Mouse (Mus musculus) neural tube, embryonic 14.5 days (tissue): ENCODE results near the gene Trim39. TPM values are rescaled to one million over a fixed set of nuclear protein-coding genes. Genes with fewer than 3 reads are reported as not detected.
A peak's percentile ranks its signal among the peaks of the same experiment; 100 is the strongest.
"Not testable (repeated sequence)": the region's sequence is repeated elsewhere in the genome, so short reads cannot be mapped to it uniquely, and the experiment has no call there.

ENCODE experiments used
- ATAC-seq: fragments of 200-750 bp; cut with Nextera tagmentation; 2 replicates; pipeline ENCODE4 v1.8.0; 2017; ENCODE audit warnings: low read depth, mild to moderate bottlenecking, moderate TSS enrichment, moderate library complexity
- H3K27ac ChIP-seq: fragments of 300-500 bp; sonication (generic); 2 replicates; pipeline ENCODE4 v1.5.1; 2014; ENCODE audit warnings: low read depth, mild to moderate bottlenecking, control low read depth, low read length, moderate library complexity, mixed read lengths
- H3K27me3 ChIP-seq: fragments of 300-500 bp; sonication (generic); 2 replicates; pipeline ENCODE4 v1.6.1; 2014; ENCODE audit warnings: low read length; ENCODE audit not compliant: control insufficient read depth, insufficient read depth
- H3K36me3 ChIP-seq: fragments of 300-500 bp; sonication (generic); 2 replicates; pipeline ENCODE4 v1.6.1; 2014; ENCODE audit warnings: low read length, mixed read lengths; ENCODE audit not compliant: control insufficient read depth, insufficient read depth
- H3K4me1 ChIP-seq: fragments of 300-500 bp; sonication (generic); 2 replicates; pipeline ENCODE4 v1.6.1; 2014; ENCODE audit warnings: low read length; ENCODE audit not compliant: control insufficient read depth, insufficient read depth
- H3K4me2 ChIP-seq: fragments of 300-500 bp; sonication (generic); 2 replicates; pipeline ENCODE4 v1.6.1; 2014; ENCODE audit warnings: mild to moderate bottlenecking, low read depth, low read length, control low read depth
- H3K4me3 ChIP-seq: fragments of 300-500 bp; sonication (generic); 2 replicates; pipeline ENCODE4 v1.5.1; 2014; ENCODE audit warnings: low read depth, low read length, control low read depth, mixed read lengths
- H3K9ac ChIP-seq: fragments of 300-500 bp; sonication (generic); replicated peaks from 2 replicates; pipeline ENCODE4 v1.6.1; 2014; ENCODE audit warnings: low read depth, mild to moderate bottlenecking, control low read depth, low read length, mixed read lengths
- H3K9me3 ChIP-seq: fragments of 300-500 bp; sonication (generic); 2 replicates; pipeline ENCODE4 v1.6.1; 2016; ENCODE audit warnings: low read length; ENCODE audit not compliant: control insufficient read depth
- WGBS: fragments of 180-500 bp; shearing (Covaris S2); extraction: QIAGEN DNeasy Blood & Tissue Kit; methylation state at CpG from one replicate; pipeline ENCODE4 v1.1.7; 2014; 5-methylcytosine and 5-hydroxymethylcytosine counted together
- polyA plus RNA-seq: library from polyadenylated mRNA; unstranded; fragments of >200 nt; fragmentation: Nextera tagmentation; extraction: Ambion mirVana; gene quantifications from 2 replicates; pipeline ENCODE4 v1.2.1, GENCODE M21; 2014

The Trim39 gene
- 22.3 and 26.9 TPM in 2 replicates for polyA plus RNA-seq

DNA sequence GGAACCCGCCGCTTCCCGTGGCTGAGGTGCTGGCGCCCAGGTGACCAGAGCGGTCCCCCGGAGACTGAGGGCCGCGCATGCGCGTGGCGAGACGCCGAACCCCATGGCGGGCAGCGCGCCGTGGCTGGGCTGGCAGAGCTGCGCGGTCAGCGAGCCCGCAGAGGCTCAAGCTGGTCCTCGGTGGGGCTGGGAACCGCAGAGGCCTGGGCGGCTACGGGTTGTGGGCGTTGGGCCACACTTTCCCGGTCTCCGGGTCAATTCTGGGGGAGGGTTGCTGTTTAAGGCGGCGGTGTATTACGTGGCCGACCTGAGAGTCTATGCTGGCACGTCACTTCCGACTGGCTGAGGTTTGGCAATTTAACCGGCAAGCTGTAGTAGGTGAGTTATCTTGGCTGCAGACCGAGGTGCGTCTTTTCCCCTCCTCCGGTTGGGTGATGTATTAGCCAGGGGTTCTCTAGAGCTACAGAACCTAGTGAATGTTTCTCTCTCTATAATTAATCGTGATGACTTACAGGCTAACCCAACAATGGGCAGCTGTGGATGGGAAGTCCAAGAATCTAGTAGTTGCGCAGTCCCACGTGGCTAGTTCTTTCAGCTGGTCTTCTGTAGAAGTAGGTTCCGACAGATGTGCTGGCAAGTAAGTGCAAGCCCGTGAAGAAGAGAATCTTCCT, at the start of gene Trim39:
TSS of gene Trim39 (minus strand) at position 662 of the 671 bp plus-strand sequence.
- 2% methylated on average over 43 of the region's 43 CpGs for WGBS
- Histone ChIP-seq H3K4me2 (peak within 1 kb of the TSS; percentile 58), H3K27me3 (no peaks in the 10 kb centered on the region), H3K36me3 (peaks cover 17% of the 10 kb centered on the region; the same call in 1 of the 2 replicates), H3K27ac (peak within 1 kb of the TSS; percentile 97), H3K4me3 (peak within 1 kb of the TSS; percentile 94), H3K9me3 (no peaks in the 10 kb centered on the region), H3K9ac (peak within 1 kb of the TSS; percentile 91), H3K4me1 (peaks cover 24% of the 10 kb centered on the region)
- peak; percentile 85 for ATAC-seq

DNA sequence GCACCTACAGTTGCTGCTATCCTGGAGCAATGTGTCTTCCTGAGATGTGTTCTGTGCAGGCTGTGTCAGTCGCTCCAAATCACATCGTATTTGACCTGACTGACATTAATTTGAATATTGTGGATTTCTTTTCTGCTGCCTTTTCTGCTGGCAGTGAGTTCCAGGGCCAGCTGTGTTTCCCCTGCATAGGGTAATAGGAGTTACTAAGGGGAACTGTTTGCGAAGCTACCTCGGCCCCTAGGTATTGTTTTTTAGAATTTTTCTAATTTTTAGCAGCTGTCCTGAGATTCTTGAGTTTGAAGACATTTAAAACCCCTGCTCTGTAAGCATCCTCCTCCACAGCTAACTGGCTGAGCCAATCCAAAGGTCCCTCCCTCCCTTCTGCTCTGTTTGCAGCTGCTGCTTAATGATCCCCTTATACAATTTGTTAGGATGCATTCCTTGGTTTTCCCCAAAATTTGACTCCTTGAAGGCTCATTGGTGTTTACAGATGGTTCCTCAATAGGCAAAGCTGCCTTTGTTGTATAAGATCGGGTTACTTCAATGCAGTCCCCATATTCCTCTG, 43.7 kb upstream of the Trim39 start:
- H3K9ac ChIP-seq = peak overlapping the region; percentile 60

GRCm38 (mm10) chr17:36315041-36315688, 43.1 kb upstream of the Trim39 start:
- H3K4me3 ChIP-seq = peak overlapping the region; percentile 40
- H3K27me3 ChIP-seq = no peaks in the 10 kb centered on the region
- no peaks in the 10 kb centered on the region for H3K4me1 ChIP-seq
- WGBS = 0% methylated on average over 19 of the region's 19 CpGs
- ATAC-seq = peak; percentile 95
- peak overlapping the region; percentile 94 for H3K27ac ChIP-seq
- peak overlapping the region; percentile 60 for H3K9ac ChIP-seq
- H3K4me2 ChIP-seq = peak overlapping the region; percentile 79
- no peaks in the 10 kb centered on the region for H3K9me3 ChIP-seq
- H3K36me3 ChIP-seq = no peaks in the 10 kb centered on the region

More for the DNA sequence above, 43.7 kb upstream of the Trim39 start:
- 23% methylated on average over 5 of the region's 5 CpGs for WGBS
- H3K36me3 ChIP-seq = no peaks in the 10 kb centered on the region
- peak overlapping the region; percentile 40 for H3K4me3 ChIP-seq
- ATAC-seq = peak; percentile 55
- peak overlapping the region; percentile 94 for H3K27ac ChIP-seq
- no peaks in the 10 kb centered on the region for H3K9me3 ChIP-seq
- no peaks in the 10 kb centered on the region for H3K27me3 ChIP-seq
- no peaks in the 10 kb centered on the region for H3K4me1 ChIP-seq
- peak overlapping the region; percentile 79 for H3K4me2 ChIP-seq

DNA sequence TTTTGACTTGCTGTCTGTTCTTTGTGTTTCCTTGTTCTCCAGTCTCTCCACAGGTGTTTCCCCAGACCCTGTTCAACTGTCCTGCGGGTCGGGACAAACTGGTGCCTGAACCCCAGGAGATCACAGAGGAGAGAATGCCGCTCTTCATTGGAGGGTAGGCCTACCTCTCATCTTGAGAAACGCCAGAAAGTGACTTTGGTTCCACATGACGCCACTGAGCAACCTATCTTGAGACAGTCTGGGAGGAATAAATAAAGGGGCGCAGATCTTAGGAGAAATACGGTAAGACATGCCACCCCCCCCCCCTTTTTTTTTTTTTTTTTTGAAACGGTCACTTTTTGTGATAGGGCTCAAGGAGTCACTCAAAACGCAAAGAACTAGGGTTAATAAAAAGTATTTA, 42.5 kb upstream of the Trim39 start:
- Histone ChIP-seq H3K36me3 (no peaks in the 10 kb centered on the region), H3K27ac (peak overlapping the region; percentile 94), H3K9me3 (no peaks in the 10 kb centered on the region), H3K4me1 (no peaks in the 10 kb centered on the region), H3K4me3 (peak overlapping the region; percentile 40), H3K9ac (peak overlapping the region; percentile 60; the same call in 1 of the 2 replicates), H3K4me2 (peak overlapping the region; percentile 79), H3K27me3 (no peaks in the 10 kb centered on the region)
- WGBS = 3% methylated on average over 9 of the region's 9 CpGs
- peak; percentile 59 for ATAC-seq

DNA sequence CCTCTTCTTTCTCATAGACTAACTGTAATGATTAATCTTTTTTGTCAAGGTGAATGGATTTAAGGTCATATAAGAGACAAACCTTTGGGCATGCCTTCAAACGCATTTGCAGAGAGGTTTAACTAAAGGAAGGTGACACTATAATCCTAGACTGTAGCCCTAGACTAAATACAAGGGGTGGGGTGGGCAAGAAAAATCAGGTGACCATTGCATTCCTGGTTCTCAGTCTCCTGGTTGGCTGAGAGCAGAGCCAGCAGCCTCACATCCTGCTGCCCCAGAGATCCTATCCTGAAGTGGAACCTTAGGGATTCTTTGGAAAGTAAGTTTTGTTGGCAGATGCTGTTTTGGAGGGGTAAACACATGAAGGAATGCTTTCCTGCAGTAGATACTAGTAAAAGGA, 37.2 kb upstream of the Trim39 start:
- H3K27me3 ChIP-seq = no peaks in the 10 kb centered on the region
- H3K4me3 ChIP-seq = no peak overlapping the region
- no peaks in the 10 kb centered on the region for H3K4me1 ChIP-seq
- no peaks in the 10 kb centered on the region for H3K9me3 ChIP-seq
- no peak overlapping the region for H3K27ac ChIP-seq
- WGBS = 44% methylated on average over 1 of the region's 1 CpGs
- no peaks in the 10 kb centered on the region for H3K36me3 ChIP-seq
- H3K9ac ChIP-seq = no peak overlapping the region
- ATAC-seq = peak; percentile 29; the same call in 1 of the 2 replicates
- no peak overlapping the region for H3K4me2 ChIP-seq

DNA sequence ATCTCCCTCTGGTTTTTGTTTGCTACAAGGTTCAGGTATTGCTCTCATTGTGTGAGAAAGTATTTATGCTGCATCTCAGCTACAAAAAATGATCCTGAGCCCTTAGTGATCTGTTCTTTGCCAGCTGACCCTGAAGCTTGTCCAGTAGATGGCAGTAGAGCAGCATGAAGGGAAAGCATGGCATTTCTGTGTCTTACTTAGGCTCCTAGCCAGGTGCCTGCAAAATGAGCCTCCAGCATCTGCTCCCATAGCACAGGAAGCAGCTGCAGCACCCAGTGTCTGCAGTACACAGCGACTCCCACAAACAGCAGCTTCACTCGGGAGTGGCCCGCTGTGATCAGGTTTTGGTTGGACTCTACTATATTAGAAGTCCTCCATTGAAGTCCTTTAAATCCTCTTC, 36.8 kb upstream of the Trim39 start:
- H3K4me1 ChIP-seq, H3K9ac ChIP-seq, H3K9me3 ChIP-seq, H3K27ac ChIP-seq, H3K4me2 ChIP-seq, H3K27me3 ChIP-seq, H3K36me3 ChIP-seq, H3K4me3 ChIP-seq: not testable (repeated sequence)
- 0% methylated on average over 3 of the region's 3 CpGs for WGBS
- peak; percentile 85 for ATAC-seq

- no peaks in the 10 kb centered on the region for H3K27me3 ChIP-seq
- no peak within 1 kb of the TSS for H3K27ac ChIP-seq
- no peaks in the 10 kb centered on the region for H3K36me3 ChIP-seq
- ATAC-seq = no peak
- H3K9me3 ChIP-seq = no peaks in the 10 kb centered on the region
- H3K9ac ChIP-seq = no peak within 1 kb of the TSS
- H3K4me3 ChIP-seq = no peak within 1 kb of the TSS
- WGBS = 93% methylated on average over 2 of the region's 2 CpGs
- H3K4me2 ChIP-seq = no peak within 1 kb of the TSS
- no peaks in the 10 kb centered on the region for H3K4me1 ChIP-seq
Observed at GRCm38 (mm10) chr17:36286390-36286789, 14.3 kb upstream of the Trim39 start, which contains the start of gene H2-M10.2. Gene H2-M10.2, minus strand, starts transcription at chr17:36286490.

DNA sequence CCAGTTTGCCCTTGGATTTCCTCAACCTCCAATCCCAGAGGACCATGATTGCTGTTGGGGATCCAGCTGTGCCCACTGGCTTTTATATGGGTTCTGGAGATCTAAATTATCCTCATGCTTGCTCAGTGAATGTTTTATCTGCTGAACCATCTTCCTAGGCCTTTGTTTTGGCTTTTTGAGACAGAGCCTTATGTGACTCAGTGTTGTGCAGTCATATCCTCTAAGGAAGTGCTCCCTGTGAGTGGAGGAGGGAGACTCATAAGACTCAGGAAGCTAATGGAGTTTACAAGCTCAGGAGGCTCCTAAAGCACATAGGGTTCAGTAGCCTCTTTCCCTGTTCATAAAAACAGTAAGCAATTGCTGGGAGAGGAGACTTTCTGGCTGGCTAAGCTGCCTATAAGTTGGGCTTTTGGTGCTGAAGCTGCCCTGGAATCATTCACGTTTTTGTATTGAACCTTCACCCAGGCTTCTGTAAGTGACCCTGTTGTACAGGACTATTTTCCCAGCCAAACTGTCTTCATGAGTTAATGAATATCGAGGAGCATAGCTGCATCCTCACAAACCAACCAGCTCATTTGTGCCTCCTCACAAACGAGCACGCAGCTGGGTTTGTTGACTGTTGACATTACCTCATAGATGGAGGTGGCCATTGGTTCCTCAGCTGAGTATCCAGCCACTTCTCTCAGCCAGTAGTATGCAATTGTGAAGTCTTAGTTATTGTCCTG, 9.6 kb upstream of the Trim39 start:
- H3K9me3 ChIP-seq = no peaks in the 10 kb centered on the region
- no peak overlapping the region for H3K4me3 ChIP-seq
- no peak overlapping the region for H3K4me2 ChIP-seq
- no peaks in the 10 kb centered on the region for H3K4me1 ChIP-seq
- ATAC-seq = no peak
- H3K27ac ChIP-seq = no peak overlapping the region
- 91% methylated on average over 4 of the region's 4 CpGs for WGBS
- no peaks in the 10 kb centered on the region; the same call in 1 of the 2 replicates for H3K36me3 ChIP-seq
- no peak overlapping the region for H3K9ac ChIP-seq
- H3K27me3 ChIP-seq = no peaks in the 10 kb centered on the region
